Mouse (Mus musculus) liver, embryonic 13.5 days (tissue): ENCODE data around the gene Mrps35. TPM values are rescaled to one million over a fixed set of nuclear protein-coding genes. Genes with fewer than 3 reads are reported as not detected.

ENCODE experiments used
- ATAC-seq: fragments of 200-750 bp; cut with Nextera tagmentation; 2 replicates; pipeline ENCODE4 v1.8.0; 2017; ENCODE audit warnings: low read depth, mild to moderate bottlenecking, moderate number of reproducible peaks, moderate library complexity
- DNase-seq: peaks from one replicate; pipeline ENCODE4 v3.0.0; 2022
- H3K27ac ChIP-seq: fragments of 300-500 bp; sonication (generic); 2 replicates; pipeline ENCODE4 v1.5.1; 2015; ENCODE audit warnings: moderate library complexity, mild to moderate bottlenecking, inconsistent platforms
- H3K27me3 ChIP-seq: fragments of 300-500 bp; sonication (generic); 2 replicates; pipeline ENCODE4 v1.6.1; 2015; ENCODE audit warnings: mild to moderate bottlenecking, inconsistent platforms
- H3K36me3 ChIP-seq: fragments of 300-500 bp; sonication (generic); 2 replicates; pipeline ENCODE4 v1.6.1; 2015; ENCODE audit warnings: mild to moderate bottlenecking, inconsistent platforms
- H3K4me1 ChIP-seq: fragments of 300-500 bp; sonication (generic); replicated peaks from 2 replicates; pipeline ENCODE4 v1.6.1; 2015; ENCODE audit warnings: inconsistent platforms
- H3K4me2 ChIP-seq: fragments of 300-500 bp; sonication (generic); 2 replicates; pipeline ENCODE4 v1.6.1; 2015; ENCODE audit warnings: inconsistent platforms, mild to moderate bottlenecking, moderate library complexity
- H3K4me3 ChIP-seq: fragments of 300-500 bp; sonication (generic); replicated peaks from 2 replicates; pipeline ENCODE4 v1.5.1; 2015; ENCODE audit warnings: mild to moderate bottlenecking, inconsistent platforms
- H3K9ac ChIP-seq: fragments of 300-500 bp; sonication (generic); 2 replicates; pipeline ENCODE4 v1.6.1; 2015; ENCODE audit warnings: mild to moderate bottlenecking, inconsistent platforms
- H3K9me3 ChIP-seq: fragments of 300-500 bp; sonication (generic); replicated peaks from 2 replicates; pipeline ENCODE4 v1.6.1; 2016; ENCODE audit warnings: inconsistent platforms
- WGBS: fragments of 180-500 bp; shearing (Covaris S2); methylation state at CpG from one replicate; pipeline ENCODE4 v1.1.7; 2015; ENCODE audit not compliant: insufficient replicate concordance; 5-methylcytosine and 5-hydroxymethylcytosine counted together
- polyA plus RNA-seq: library from polyadenylated mRNA; unstranded; fragments of >200 nt; fragmentation: Nextera tagmentation; extraction: Ambion mirVana; gene quantifications from 2 replicates; pipeline ENCODE4 v1.2.1, GENCODE M21; 2015

The Mrps35 gene
- polyA plus RNA-seq, 1 experiment from 2014 or later = 69.5 TPM

DNA sequence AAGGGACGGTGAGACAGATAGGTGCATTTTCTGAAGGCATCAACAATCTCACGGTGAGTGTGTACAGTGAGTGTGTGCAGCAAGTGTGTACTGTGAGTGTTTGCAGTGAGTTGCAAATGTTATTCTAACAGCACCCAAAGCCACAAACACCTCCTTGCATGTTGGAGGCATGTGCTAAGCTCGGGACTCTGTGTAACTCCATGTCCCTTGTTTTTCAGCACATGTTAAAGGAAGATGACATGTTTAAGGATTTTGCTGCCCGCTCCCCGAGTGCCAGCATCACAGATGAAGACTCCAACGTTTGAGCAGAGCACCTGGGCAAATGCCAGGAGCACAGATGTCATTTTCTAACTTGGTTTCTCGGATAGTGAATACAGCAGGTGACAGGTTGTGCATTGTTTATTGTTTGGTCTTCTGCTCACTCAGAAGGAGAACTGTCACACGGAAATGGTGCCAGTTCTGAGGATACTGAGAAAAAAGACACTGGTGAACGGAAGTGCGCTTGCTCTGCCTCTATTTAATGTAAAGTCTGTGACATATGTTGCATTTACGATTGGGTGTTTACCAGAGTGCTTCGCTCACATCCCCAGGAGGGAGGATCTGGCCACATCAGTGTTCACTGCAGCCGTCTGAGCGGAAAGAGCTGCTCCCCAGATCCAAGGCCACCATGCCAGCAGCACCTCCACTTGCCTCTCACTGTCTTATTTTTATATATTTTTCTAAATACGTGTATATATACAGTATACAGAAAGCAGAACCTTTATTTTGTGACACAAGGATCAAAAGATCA, 12.3 kb upstream of the Mrps35 start:
- Histone ChIP-seq H3K4me3 (no peak overlapping the region), H3K27me3 (no peaks in the 10 kb centered on the region), H3K36me3 (peaks cover 14% of the 10 kb centered on the region), H3K27ac (no peak overlapping the region), H3K4me1 (no peaks in the 10 kb centered on the region), H3K4me2 (no peak overlapping the region), H3K9me3 (no peaks in the 10 kb centered on the region), H3K9ac (no peak overlapping the region)
- DNase-seq (no peak), ATAC-seq (no peak)
- 72% methylated on average over 15 of the region's 15 CpGs for WGBS

DNA sequence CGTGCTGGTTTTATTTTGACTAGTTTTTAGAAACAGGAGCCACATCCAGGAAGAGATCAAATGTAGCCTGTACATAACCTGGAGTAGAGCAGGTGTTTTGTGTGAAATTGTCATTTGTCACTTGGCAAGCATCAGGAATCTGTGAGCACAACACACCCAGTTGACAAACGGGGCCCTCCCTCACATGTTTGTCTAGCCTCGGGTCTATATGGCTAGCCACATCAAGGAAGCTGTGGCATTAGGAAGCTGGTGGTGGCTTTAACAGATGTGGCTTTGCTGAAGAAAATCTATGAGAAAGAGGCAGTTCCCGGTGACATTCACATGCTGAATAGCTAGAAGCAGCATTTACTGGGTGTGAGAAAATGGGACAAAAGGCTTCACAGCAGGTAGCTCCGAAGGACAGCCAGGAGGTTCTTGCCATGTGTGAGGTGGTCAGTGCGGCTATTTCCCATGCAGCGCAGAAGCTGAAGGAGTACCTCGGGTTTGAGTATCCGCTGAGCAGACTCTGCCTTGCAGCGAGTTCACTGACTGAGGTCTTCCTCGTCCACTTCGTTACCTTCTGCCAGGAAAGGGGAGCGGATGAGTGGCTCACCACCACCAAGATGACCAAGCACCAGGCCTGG, 10.2 kb upstream of the Mrps35 start, which contains the start of gene Rep15:
Gene Rep15 (plus strand): TSS at position 282 of the 623 bp plus-strand sequence.
- no peak within 1 kb of the TSS for H3K9ac ChIP-seq
- WGBS = 62% methylated on average over 13 of the region's 13 CpGs

DNA sequence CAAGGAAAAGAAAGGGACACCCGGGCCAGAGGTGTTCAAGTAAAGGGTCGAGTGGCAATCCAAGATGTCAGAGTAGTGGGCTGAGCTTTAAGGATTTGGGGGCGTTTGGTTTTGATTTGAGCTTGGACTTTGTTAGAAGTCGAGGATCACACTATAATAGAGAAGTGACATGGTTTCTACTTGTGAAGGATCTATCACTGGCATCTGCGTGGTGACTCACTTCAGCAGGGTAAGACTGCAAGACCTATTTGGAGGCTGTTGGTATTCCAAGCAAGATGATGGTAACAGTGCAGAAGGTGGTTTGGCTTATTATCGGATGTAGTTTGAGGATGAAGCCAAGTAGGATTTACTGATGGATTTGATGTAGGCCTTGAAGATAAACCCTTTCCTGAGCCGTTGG, 1.1 kb downstream of the Mrps35 start:
- Histone ChIP-seq H3K27me3 (peaks cover 7% of the 10 kb centered on the region; the same call in 1 of the 2 replicates), H3K4me2 (peak overlapping the region; percentile 83), H3K4me3 (peak overlapping the region; percentile 81), H3K36me3 (peaks cover 23% of the 10 kb centered on the region), H3K4me1 (peaks cover 24% of the 10 kb centered on the region), H3K9me3 (no peaks in the 10 kb centered on the region), H3K9ac (peak overlapping the region; percentile 85), H3K27ac (no peak overlapping the region)
- 32% methylated on average over 7 of the region's 7 CpGs for WGBS
- DNase-seq = no peak
- ATAC-seq = no peak

More for the DNA sequence above, 10.2 kb upstream of the Mrps35 start, which contains the start of gene Rep15:
- Histone ChIP-seq H3K9me3 (no peaks in the 10 kb centered on the region), H3K4me2 (no peak within 1 kb of the TSS), H3K27me3 (no peaks in the 10 kb centered on the region), H3K27ac (no peak within 1 kb of the TSS), H3K36me3 (peaks cover 9% of the 10 kb centered on the region; the same call in 1 of the 2 replicates), H3K4me1 (no peaks in the 10 kb centered on the region), H3K4me3 (no peak within 1 kb of the TSS)
- DNase-seq (no peak), ATAC-seq (no peak)

DNA sequence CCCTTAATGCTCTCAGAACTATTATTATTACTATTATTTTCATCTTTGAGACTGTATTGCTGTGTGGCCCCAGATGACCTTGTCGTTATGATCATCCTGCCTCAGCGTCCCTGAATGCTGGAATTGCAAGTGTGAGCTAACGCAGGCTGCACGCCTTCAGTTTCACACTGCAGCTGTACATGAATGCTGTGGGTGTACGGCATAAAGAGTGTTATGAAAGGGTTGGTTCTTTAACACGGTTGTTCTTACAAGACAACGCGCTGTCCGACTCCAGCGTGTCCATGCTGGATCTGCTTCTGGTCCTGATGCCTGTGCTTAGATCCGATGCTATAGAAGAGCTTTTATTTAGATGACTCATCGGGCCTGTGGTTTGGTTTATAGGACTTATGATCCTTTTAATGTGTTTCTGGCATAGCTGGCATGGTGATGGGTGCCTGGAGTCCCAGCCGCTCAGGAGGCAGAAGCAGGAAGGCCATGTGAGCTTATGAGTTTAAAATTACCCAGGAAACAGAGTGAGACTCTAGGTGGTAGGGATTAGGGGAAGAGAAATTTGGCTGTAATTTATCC, 6.8 kb downstream of the Mrps35 start:
- peaks cover 66% of the 10 kb centered on the region for H3K36me3 ChIP-seq
- ATAC-seq (no peak), DNase-seq (no peak)
- H3K4me2 ChIP-seq = no peak overlapping the region
- no peak overlapping the region for H3K4me3 ChIP-seq
- H3K9me3 ChIP-seq = no peaks in the 10 kb centered on the region
- WGBS = 90% methylated on average over 13 of the region's 13 CpGs
- H3K27me3 ChIP-seq = no peaks in the 10 kb centered on the region
- no peak overlapping the region for H3K9ac ChIP-seq
- peaks cover 7% of the 10 kb centered on the region; the same call in 1 of the 2 replicates for H3K4me1 ChIP-seq
- no peak overlapping the region for H3K27ac ChIP-seq

DNA sequence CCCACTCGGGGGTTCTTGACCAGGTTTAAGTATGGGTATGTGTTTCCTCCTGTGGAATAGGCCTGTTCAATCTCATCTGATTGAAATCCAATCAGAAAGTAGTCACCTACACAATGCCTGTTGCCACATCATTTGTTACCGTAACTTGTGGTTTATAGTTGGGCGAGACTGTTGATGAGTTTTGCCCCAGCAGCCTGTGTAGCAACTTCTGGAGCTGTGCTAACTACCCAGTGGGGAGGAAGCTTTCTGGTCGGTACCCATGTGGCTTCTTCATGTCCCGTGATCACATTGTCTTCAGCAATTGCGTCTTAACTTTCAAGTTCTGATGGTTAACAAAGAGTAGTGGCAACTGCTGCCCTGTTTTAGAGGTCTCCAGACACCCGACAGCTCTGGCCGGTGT, 9.1 kb downstream of the Mrps35 start:
- H3K9ac ChIP-seq = no peak overlapping the region
- H3K9me3 ChIP-seq = no peaks in the 10 kb centered on the region
- peaks cover 80% of the 10 kb centered on the region for H3K36me3 ChIP-seq
- H3K4me1 ChIP-seq = no peaks in the 10 kb centered on the region
- 81% methylated on average over 8 of the region's 8 CpGs for WGBS
- no peak overlapping the region for H3K4me3 ChIP-seq
- no peak overlapping the region for H3K27ac ChIP-seq
- H3K4me2 ChIP-seq = no peak overlapping the region
- ATAC-seq (0 out of 2 replicates have a peak, but pooled peaks have one; percentile 21), DNase-seq (no peak)
- H3K27me3 ChIP-seq = no peaks in the 10 kb centered on the region

DNA sequence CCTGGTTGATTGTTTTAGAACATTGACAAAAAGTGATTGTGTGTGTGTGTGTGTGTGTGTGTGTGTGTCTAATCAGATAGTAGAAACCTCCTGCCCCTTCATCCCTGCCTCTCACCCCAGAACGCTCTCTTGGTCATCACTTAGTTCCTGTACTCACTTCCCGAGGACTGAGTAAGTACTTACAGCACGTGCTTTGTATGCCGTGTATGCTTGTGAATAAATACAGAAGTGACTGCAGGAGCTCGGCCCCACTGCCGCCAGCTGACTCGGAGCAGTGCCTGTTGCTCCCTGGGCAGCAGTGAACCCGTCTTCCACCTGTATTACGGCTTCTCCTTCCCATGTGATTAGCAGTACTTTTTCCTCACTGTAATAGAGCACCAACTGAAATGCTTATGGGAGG, 9.9 kb downstream of the Mrps35 start:
- H3K27ac ChIP-seq = no peak overlapping the region
- WGBS = 84% methylated on average over 9 of the region's 9 CpGs
- no peaks in the 10 kb centered on the region for H3K27me3 ChIP-seq
- peaks cover 79% of the 10 kb centered on the region for H3K36me3 ChIP-seq
- H3K4me2 ChIP-seq = no peak overlapping the region
- no peak overlapping the region for H3K4me3 ChIP-seq
- no peak for ATAC-seq
- H3K9ac ChIP-seq = no peak overlapping the region
- H3K4me1 ChIP-seq = no peaks in the 10 kb centered on the region
- DNase-seq = no peak
- H3K9me3 ChIP-seq = no peaks in the 10 kb centered on the region

DNA sequence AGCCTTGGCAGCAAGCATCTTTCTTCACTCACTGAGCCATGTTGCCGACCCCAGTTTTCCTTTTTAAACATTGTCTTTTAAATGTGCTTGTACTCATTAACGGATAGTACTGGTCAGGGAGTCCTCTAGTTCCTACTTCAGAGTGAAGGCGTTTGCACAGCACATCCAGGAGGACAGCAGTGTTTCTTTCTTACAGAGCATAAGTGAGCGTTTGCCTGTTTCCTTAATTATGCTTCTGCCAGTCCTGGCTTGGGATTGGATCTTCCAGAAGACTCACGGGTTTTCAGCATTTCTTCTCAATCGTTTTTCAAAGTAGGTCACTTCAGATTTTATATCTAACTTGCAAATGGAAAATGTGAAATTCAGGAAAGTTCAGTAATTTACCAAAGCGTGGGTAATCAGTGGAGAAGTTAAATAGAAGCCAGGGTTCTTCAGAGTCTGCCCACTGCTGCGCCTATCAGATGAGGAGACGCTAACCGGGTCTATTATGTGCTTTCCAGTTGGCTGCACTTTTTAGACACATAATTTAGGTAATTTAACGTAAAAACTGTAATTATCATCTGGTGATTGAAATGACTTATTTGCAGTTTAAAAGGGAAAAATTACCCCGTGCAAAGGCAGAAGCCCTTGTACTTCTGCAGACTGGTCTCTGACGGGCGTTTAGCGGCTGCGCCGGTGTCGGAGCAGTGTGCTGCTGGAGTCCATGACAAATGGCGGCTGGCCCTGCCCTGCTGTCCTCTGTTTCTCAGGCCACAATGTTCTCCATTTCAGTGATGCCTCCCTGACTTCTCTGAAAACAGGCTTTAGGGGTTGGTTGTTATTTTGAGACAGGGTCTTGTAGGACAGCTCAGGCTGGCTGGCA, 11.5 kb downstream of the Mrps35 start:
- 84% methylated on average over 19 of the region's 19 CpGs for WGBS
- Histone ChIP-seq H3K9me3 (no peaks in the 10 kb centered on the region), H3K9ac (no peak overlapping the region), H3K27me3 (no peaks in the 10 kb centered on the region), H3K27ac (no peak overlapping the region), H3K4me2 (no peak overlapping the region), H3K4me3 (no peak overlapping the region), H3K36me3 (peaks cover 69% of the 10 kb centered on the region), H3K4me1 (no peaks in the 10 kb centered on the region)
- ATAC-seq (no peak), DNase-seq (no peak)

DNA sequence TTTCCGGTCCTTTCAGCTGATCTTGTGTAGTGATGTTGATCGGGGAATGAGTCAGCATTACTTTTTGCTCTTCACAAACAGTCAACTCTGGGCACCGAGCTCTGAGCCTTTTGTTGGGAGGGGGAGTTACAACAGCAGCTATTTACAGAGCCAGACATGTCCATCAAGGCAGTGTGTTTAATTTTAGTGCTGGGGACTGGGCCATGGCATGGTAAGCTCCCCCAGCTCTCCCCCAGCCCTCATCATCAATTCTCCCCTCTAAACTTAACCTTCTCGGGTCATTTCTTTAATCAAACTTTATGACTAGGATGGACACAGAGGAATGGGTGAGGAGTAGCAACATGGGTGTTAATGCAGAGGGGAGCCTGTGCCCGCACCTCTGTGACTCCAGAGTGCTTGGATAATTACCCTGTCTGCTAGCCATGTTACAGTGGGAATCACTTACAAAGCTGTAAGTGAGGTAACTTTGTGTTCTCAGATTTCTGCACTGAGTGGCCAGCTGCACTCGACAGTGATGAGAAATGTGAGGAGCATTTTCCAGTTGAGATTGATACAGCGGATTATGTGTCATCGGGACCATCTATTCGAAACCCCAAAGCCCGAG, 12.9 kb downstream of the Mrps35 start:
- no peak for DNase-seq
- no peak for ATAC-seq
- Histone ChIP-seq H3K4me1 (no peaks in the 10 kb centered on the region), H3K4me3 (no peak overlapping the region), H3K27me3 (no peaks in the 10 kb centered on the region), H3K4me2 (no peak overlapping the region), H3K27ac (no peak overlapping the region), H3K36me3 (peaks cover 67% of the 10 kb centered on the region), H3K9ac (no peak overlapping the region), H3K9me3 (no peaks in the 10 kb centered on the region)
- 73% methylated on average over 10 of the region's 10 CpGs for WGBS

DNA sequence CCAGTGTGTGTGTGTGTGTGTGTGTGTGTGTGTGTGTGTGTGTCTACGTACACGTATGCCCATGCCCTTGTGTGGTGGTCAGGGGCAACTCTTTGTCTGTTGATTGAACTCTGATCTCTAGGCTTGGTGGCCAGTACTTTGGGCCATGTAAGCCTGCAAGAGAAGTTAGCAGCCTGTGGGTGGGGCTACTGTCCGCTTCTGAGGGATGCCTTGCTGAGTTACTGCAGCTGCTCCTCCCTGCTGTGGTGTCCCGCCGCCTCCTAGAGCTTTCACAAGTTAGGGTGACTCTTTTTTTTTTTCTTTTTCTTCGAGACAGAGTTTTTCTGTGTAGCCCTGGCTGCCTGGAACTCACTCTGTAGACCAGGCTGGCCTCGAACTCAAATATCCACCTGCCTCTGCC, 16.8 kb downstream of the Mrps35 start:
- ATAC-seq (no peak), DNase-seq (no peak)
- Histone ChIP-seq H3K36me3 (peaks cover 68% of the 10 kb centered on the region), H3K4me3 (no peak overlapping the region), H3K27ac (no peak overlapping the region), H3K4me2 (no peak overlapping the region), H3K9ac (no peak overlapping the region), H3K4me1 (no peaks in the 10 kb centered on the region), H3K9me3 (no peaks in the 10 kb centered on the region), H3K27me3 (no peaks in the 10 kb centered on the region)
- 74% methylated on average over 7 of the region's 7 CpGs for WGBS

DNA sequence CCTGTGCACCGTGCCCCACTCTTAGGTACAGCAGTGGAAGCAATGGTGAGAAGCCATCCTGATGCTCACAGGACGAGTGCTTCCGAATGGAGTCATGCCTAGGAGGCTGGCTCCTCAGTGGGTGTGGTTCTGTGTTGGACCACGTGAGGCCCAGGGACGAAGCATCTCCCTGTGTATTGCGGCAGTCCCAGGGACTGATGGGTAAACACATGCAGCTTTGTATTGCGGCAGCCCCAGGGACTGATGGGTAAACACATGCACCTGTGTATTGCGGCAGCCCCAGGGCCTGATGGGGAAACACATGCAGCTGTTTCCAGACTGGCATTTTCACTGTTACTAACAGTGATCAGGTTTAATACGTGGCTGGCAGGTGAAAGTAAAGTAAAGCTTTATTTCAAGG, 19.1 kb downstream of the Mrps35 start:
- no peak overlapping the region for H3K4me3 ChIP-seq
- no peaks in the 10 kb centered on the region for H3K27me3 ChIP-seq
- H3K9me3 ChIP-seq = no peaks in the 10 kb centered on the region
- H3K4me1 ChIP-seq = no peaks in the 10 kb centered on the region
- no peak overlapping the region for H3K4me2 ChIP-seq
- no peak overlapping the region for H3K27ac ChIP-seq
- H3K36me3 ChIP-seq = peaks cover 58% of the 10 kb centered on the region
- H3K9ac ChIP-seq = no peak overlapping the region
- DNase-seq = no peak
- 87% methylated on average over 9 of the region's 9 CpGs for WGBS
- ATAC-seq = no peak
